Mouse (Mus musculus) G1E (cell line): ENCODE data around the gene Myh6. TPM values are rescaled to one million over a fixed set of nuclear protein-coding genes. Genes with fewer than 3 reads are reported as not detected.
"Not testable (repeated sequence)": the region's sequence is repeated elsewhere in the genome, so short reads cannot be mapped to it uniquely, and the experiment has no call there.

ENCODE experiments used
- ATAC-seq: 2 replicates; pipeline ENCODE4 v1.8.0; 2016; ENCODE audit warnings: mild to moderate bottlenecking; ENCODE audit not compliant: insufficient number of reproducible peaks, poor library complexity, low FRiP score, severe bottlenecking; ENCODE audit errors: extremely low read depth
- DNase-seq: peaks from one replicate; pipeline ENCODE4 v3.0.0; 2012; ENCODE audit warnings: low spot score
- H3K27me3 ChIP-seq: 2 replicates; pipeline ENCODE4 v1.6.1; 2012; ENCODE audit warnings: mild to moderate bottlenecking, low read length, inconsistent platforms; ENCODE audit not compliant: insufficient read depth
- H3K36me3 ChIP-seq: replicated peaks from 2 replicates; pipeline ENCODE3; 2012; ENCODE audit warnings: mild to moderate bottlenecking, inconsistent platforms
- H3K4me1 ChIP-seq: 2 replicates; pipeline ENCODE4 v1.6.1; 2012; ENCODE audit warnings: low read depth, low read length, inconsistent platforms, mixed read lengths; ENCODE audit not compliant: insufficient read depth
- H3K4me3 ChIP-seq: 2 replicates; pipeline ENCODE4 v1.5.1; 2012; ENCODE audit warnings: low read depth, mild to moderate bottlenecking, inconsistent platforms, low read length, moderate library complexity, mixed read lengths
- H3K9me3 ChIP-seq: replicated peaks from 2 replicates; pipeline ENCODE4 v1.6.1; 2012; ENCODE audit warnings: inconsistent platforms
- CTCF ChIP-seq: IDR thresholded peaks from 2 replicates; pipeline ENCODE4 v1.5.1; 2012; ENCODE audit warnings: low read depth, low read length, inconsistent platforms, mixed read lengths
- GATA1 ChIP-seq: IDR thresholded peaks from 2 replicates; pipeline ENCODE4 v1.6.1; 2012; ENCODE audit warnings: borderline replicate concordance, low read length, inconsistent platforms, mixed read lengths
- GATA2 ChIP-seq: IDR thresholded peaks from 2 replicates; pipeline ENCODE4 v1.6.1; 2012; ENCODE audit warnings: low read depth, low read length, inconsistent platforms, borderline replicate concordance
- POLR2AphosphoS5 ChIP-seq: IDR thresholded peaks from 2 replicates; pipeline ENCODE4 v1.6.1; 2012; ENCODE audit warnings: low read depth, low read length, inconsistent platforms; ENCODE audit not compliant: insufficient replicate concordance
- TAL1 ChIP-seq: conservative IDR thresholded peaks from 2 replicates; pipeline ENCODE4 v1.6.1; 2012; ENCODE audit warnings: low read depth, low read length, inconsistent platforms, mixed read lengths
- polyA plus RNA-seq: library from polyadenylated mRNA; stranded (reverse); fragments of >175 nt; gene quantifications from 2 replicates; pipeline ENCODE4 v1.2.3, GENCODE M21; 2012
- total RNA-seq, 2 experiments: library from RNA; stranded (forward) in 1 of 2; stranded (reverse) in 1 of 2; fragments of 200-1000 nt in 1 of 2; fragments of >200 nt in 1 of 2; fragmentation: Nextera tagmentation in 1 of 2; gene quantifications; 2 replicates each; pipeline ENCODE4 v1.2.3; 2014 to 2017

Myh6 gene
- total and polyA plus RNA-seq, 3 experiments = 0.18 to 0.38 TPM; not detected in 1

- ATAC-seq (no peak), DNase-seq (no peak)
- Histone ChIP-seq H3K27me3 (peaks cover 26% of the 10 kb centered on the region), H3K9me3 (no peaks in the 10 kb centered on the region), H3K4me3 (no peak overlapping the region), H3K36me3 (no peaks in the 10 kb centered on the region), H3K4me1 (no peaks in the 10 kb centered on the region)
- no peak for TF ChIP-seq GATA1
- no peak for TF ChIP-seq POLR2AphosphoS5
- TF ChIP-seq CTCF = no peak
- TF ChIP-seq GATA2 = no peak
- no peak for TF ChIP-seq TAL1
These were observed 35.4 kb upstream of the Myh6 start for GRCm38 (mm10) chr14:55001938-55002686.

GRCm38 (mm10) chr14:55001446-55001845 is 34.7 kb upstream of the Myh6 start:
- ATAC-seq (no peak), DNase-seq (no peak)
- no peak for TF ChIP-seq CTCF
- no peak for TF ChIP-seq TAL1
- no peak for TF ChIP-seq GATA1
- TF ChIP-seq GATA2 = no peak
- no peak for TF ChIP-seq POLR2AphosphoS5
- H3K4me1 ChIP-seq = no peaks in the 10 kb centered on the region
- no peak overlapping the region for H3K4me3 ChIP-seq
- peaks cover 25% of the 10 kb centered on the region for H3K27me3 ChIP-seq
- H3K9me3 ChIP-seq = no peaks in the 10 kb centered on the region
- H3K36me3 ChIP-seq = no peaks in the 10 kb centered on the region

GRCm38 (mm10) chr14:55000814-55001213 is 34.1 kb upstream of the Myh6 start:
- Histone ChIP-seq H3K4me3 (no peak overlapping the region), H3K36me3 (no peaks in the 10 kb centered on the region), H3K9me3 (no peaks in the 10 kb centered on the region), H3K27me3 (peaks cover 25% of the 10 kb centered on the region), H3K4me1 (no peaks in the 10 kb centered on the region)
- TF ChIP-seq CTCF = no peak
- no peak for TF ChIP-seq TAL1
- no peak for TF ChIP-seq POLR2AphosphoS5
- TF ChIP-seq GATA2 = no peak
- TF ChIP-seq GATA1 = no peak
- DNase-seq (no peak), ATAC-seq (no peak)

- peaks cover 28% of the 10 kb centered on the region; the same call in 1 of the 2 replicates for H3K27me3 ChIP-seq
- H3K4me1 ChIP-seq, ATAC-seq, H3K9me3 ChIP-seq, H3K36me3 ChIP-seq, H3K4me3 ChIP-seq, DNase-seq: not testable (repeated sequence)
These were observed 33.1 kb upstream of the Myh6 start for GRCm38 (mm10) chr14:54999868-55000267.

GRCm38 (mm10) chr14:54998680-54999079 is 32.0 kb upstream of the Myh6 start:
- H3K4me1 ChIP-seq = no peaks in the 10 kb centered on the region
- H3K4me3 ChIP-seq = no peak overlapping the region
- peaks cover 24% of the 10 kb centered on the region; the same call in 1 of the 2 replicates for H3K27me3 ChIP-seq
- H3K36me3 ChIP-seq = no peaks in the 10 kb centered on the region
- ATAC-seq (no peak), DNase-seq (no peak)
- TF ChIP-seq CTCF (no peak), GATA1 (no peak), POLR2AphosphoS5 (no peak), GATA2 (no peak), TAL1 (no peak)
- H3K9me3 ChIP-seq = no peaks in the 10 kb centered on the region

GRCm38 (mm10) chr14:54997297-54997696 is 30.6 kb upstream of the Myh6 start:
- no peak for ATAC-seq
- H3K4me3 ChIP-seq = no peak overlapping the region
- H3K4me1 ChIP-seq = no peaks in the 10 kb centered on the region
- H3K9me3 ChIP-seq = no peaks in the 10 kb centered on the region
- no peaks in the 10 kb centered on the region for H3K36me3 ChIP-seq
- no peak for TF ChIP-seq CTCF
- TF ChIP-seq POLR2AphosphoS5 = no peak
- DNase-seq = no peak
- H3K27me3 ChIP-seq = peaks cover 33% of the 10 kb centered on the region; the same call in 1 of the 2 replicates
